Mouse (Mus musculus): ENCODE results near the gene Tmem214. TPM values are rescaled to one million over a fixed set of nuclear protein-coding genes. Genes with fewer than 3 reads are reported as not detected.
A peak's percentile ranks its signal among the peaks of the same experiment; 100 is the strongest.

Tmem214 gene
- total RNA-seq, 2 experiments from 2014 or later: 61.2 to 63.4 TPM

DNA sequence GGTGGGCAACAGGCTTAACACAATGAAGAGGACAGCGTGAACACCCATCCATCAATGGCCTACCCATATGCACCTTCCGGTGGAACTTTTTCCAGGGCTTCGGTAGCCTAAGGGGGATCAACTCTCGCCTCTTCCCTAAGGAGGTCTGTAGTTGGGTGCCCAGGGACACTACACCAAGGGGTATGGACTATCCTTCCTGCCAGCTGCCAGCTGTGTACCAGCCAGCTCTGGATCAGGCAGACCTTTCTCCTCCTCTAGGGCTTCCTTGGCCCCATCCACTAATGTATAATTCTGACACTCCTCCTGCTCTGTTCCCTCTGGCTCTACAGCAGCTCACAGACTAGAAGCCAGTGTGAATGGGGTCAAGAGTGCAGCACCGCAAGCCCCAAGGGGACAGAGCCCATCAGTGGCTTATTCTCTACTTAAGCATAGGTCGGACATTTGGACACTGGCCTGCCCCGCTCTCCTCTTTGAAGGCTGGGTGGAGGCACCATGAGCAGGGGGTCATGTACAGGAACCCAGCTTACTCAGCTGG lies 46.4 kb downstream of the Tmem214 start:
- DNase-seq (ENCODE audit: low spot score in 2 of 2): no peak

DNA sequence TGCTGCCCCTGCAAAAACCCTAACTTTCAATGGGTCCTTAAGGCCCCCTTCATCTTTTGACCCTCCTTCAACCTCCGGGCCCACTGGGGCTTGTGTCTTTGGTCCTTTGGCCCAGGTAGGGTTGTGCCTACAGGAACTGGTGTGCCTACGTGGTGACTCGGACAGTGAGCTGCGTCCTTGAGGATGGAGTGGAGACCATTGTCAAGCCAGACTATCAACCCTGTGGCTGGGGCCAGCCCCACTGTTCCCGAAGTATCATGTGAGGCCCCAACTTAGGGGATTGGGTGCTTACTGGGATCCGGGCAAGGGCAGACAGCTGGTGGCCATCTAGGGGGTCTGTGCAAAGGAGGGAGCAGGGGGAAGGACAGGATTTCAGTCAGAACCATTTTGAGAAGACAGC lies 47.0 kb downstream of the Tmem214 start:
- DNase-seq (ENCODE audit: low spot score in 2 of 2): no peak

DNA sequence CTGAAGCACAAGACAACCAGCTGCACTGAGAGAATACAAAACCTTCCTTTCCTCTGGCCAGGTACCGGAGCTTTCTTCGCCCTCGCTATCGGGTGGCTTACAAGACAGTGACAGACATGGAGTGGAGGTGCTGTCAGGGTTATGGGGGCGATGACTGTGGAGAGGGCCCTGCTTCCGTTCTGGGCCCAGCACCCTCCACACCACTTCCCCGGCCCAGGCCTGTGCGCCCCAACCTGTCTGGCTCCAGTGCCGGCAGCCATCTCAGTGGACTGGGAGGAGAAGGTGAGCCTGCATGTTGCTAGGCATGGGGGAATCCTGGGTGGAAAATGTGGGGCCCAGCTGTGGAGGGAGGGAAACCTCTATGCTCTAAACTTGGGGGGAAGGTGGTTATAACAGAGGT lies 47.6 kb downstream of the Tmem214 start:
- no peak for DNase-seq (ENCODE audit: low spot score in 2 of 2)

DNA sequence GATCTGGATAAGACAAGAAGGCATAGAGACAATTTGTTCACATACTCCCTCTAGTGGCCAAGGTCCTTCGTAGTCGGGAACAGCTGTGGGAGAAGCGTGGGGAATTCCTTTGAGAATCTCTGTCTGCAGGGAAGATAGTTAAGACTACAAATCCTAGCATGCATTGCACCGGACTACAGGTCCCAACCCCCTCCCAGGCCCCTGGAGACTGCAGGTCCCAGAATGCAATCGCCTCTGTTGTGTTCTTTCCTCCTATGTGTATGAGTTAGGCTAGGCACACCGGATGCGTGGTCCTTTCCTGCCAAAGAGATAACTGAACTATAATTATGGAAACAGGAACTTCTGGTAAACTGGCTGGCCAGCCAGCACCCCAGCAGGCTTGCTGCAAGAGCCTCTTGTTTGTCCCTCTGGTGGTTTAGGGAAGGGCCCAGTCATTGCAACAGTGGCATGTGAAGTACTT lies 48.2 kb downstream of the Tmem214 start:
- DNase-seq (ENCODE audit: low spot score in 2 of 2): peak in 1 of 2 experiments; percentile 66

DNA sequence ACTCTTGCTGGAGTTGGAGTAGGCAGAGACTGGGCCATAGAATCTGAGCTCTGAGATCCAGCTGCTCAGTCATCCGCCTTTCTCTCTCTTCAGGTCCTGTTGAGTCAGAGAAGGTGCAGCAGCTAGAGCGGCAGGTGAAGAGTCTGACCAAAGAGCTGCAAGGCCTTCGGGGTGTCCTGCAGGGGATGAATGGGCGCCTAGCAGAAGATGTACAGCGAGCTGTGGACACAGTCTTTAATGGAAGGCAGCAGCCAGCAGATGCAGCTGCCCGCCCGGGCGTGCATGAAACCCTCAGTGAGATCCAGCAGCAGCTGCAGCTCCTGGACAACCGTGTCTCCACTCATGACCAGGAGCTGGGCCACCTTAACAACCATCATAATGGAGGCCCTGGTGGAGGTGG lies 49.0 kb downstream of the Tmem214 start:
- DNase-seq (ENCODE audit: low spot score in 2 of 2): no peak

DNA sequence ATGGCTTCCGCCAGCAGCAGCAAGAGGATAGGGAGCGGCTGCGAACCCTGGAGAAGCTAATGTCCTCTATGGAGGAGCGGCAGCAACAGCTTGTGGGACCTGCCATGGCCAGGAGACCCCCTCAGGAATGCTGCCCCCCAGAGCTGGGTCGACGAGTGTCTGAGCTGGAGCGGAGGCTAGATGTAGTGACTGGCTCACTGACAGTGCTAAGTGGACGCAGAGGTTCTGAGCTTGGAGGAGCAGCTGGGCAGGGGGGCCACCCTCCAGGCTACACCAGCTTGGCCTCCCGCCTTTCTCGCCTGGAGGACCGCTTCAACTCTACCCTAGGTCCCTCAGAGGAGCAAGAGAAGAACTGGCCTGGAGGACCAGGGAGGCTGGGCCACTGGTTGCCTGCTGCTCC lies 49.5 kb downstream of the Tmem214 start:
- DNase-seq (ENCODE audit: low spot score in 2 of 2): no peak

DNA sequence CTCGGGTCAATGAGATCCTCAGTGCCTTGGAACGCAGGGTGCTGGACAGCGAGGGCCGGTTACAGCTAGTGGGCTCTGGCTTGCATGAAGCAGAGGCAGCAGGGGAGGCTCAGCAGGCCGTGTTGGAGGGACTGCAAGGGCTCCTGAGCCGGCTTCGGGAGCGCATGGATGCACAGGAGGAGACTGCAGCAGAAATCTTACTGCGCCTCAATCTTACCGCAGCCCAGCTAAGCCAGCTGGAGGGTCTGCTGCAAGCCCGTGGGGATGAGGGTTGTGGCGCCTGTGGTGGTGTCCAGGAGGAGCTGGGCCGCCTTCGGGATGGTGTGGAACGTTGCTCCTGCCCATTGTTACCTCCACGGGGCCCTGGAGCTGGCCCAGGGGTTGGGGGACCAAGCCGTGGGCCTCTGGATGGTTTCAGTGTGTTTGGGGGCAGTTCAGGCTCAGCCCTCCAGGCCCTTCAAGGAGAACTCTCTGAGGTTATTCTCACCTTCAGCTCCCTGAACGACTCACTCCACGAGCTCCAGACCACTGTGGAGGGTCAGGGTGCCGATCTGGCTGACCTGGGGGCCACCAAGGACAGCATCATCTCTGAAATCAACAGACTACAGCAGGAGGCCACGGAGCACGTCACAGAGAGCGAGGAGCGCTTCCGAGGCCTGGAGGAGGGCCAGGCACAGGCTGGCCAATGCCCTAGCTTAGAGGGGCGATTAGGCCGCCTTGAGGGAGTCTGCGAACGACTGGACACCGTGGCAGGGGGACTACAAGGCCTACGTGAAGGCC lies 50.3 kb downstream of the Tmem214 start:
- DNase-seq (ENCODE audit: low spot score in 2 of 2): no peak

DNA sequence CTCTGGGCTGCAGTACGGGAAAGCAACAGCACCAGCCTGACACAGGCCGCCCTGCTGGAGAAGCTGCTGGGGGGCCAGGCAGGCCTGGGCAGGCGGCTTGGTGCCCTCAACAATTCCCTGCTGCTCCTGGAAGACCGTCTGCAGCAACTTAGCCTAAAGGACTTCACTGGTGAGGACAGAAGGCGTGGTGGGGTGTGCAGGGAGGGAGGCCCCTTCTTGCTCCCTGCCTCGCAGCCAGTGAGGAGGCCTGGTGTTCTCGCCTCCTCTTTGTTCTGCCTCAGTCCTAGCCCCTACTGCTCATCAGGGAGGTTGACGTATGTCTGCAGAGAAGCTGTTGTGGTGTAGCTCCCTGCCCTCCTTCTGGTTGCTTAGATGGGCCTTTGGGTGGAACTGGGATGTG lies 50.9 kb downstream of the Tmem214 start:
- DNase-seq (ENCODE audit: low spot score in 2 of 2): no peak

DNA sequence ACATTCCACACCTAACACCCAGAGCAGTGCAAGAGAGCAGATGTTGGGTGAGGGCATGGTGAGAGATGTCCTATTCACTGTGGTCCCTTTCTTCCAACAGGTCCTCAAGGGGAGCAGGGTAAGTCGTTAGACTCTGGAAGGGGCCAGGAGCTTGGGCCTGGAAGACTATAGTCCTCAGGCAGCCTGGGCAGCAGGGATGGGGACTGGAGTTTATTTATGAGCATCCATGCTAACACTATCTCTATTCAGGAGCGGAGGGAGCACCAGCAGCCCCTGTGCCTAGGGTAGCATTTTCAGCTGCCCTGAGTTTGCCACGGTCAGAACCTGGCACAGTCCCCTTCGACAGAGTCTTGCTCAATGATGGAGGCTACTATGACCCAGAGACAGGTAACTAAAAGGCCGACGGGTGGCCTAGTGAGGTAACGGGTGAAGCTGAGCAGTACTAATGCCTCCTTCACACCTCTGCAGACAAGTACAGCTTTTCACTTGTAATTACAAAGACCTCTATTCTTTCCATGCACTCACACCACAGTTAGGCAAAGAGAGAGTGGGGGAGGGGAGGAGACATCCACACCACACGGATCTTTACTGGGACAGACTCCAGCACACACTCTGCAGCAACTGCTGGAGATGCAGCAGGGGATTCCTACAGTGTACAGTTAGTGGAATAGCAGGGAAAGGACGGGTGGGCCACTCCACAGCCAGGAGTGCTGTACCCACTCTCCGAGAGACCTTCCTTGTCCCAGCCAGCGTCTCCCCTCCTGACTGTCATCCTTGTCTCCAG lies 52.2 kb downstream of the Tmem214 start:
- no peak for DNase-seq (ENCODE audit: low spot score in 2 of 2)

DNA sequence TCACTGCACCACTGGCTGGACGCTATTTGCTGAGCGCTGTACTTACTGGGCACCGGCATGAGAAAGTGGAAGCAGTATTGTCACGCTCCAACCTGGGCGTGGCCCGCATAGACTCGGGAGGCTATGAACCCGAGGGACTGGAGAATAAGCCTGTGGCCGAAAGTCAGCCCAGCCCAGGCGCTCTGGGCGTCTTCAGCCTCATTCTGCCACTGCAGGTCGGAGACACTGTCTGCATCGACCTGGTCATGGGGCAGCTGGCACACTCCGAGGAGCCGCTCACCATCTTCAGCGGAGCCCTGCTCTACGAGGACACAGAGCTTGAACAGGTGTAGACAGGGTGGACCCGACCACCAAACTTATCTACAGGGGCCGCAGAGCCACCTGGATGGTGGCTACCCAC lies 52.8 kb downstream of the Tmem214 start:
- no peak for DNase-seq (ENCODE audit: low spot score in 2 of 2)

DNA sequence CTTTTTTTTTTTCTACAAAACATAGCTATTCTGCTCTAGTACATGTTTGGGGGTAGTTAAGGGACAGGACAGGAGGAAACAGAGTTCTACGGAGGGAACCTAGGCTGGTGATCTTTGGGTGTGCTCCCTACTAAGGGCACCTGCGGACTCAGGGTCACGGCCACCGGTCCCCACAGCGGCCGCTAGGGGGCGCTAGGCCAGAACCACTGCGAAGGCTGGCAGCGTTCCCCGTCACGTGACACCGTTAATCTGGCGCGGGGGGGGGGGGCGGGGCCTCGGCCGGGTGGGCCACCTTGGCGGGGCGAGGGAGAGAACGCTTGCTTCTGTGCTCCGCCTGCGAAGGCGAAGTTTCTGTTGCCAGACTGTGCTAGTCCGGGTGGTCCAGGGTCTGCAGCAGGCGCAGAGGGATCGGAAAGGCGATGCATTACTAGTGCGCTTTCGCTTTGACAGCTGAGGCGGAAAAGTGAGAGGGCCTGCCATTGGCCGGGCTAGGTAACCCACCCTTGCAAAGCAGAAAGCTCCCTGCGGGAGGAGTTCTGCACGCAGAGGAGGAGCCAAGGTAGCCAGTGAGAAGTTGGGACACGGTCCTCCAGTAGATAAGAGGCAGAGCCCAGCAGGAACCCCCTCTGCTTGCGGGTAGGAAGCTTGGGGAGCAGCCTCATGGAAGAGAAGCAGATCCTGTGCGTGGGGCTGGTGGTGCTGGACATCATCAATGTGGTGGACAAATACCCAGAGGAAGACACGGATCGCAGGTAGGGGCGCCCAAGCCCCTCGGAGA lies 53.6 kb downstream of the Tmem214 start, which contains the start of gene Khk:
Gene Khk (plus strand): TSS at position 176 of the 778 bp plus-strand sequence.
- DNase-seq (ENCODE audit: low spot score in 2 of 2): peak; percentile 83 to 93

DNA sequence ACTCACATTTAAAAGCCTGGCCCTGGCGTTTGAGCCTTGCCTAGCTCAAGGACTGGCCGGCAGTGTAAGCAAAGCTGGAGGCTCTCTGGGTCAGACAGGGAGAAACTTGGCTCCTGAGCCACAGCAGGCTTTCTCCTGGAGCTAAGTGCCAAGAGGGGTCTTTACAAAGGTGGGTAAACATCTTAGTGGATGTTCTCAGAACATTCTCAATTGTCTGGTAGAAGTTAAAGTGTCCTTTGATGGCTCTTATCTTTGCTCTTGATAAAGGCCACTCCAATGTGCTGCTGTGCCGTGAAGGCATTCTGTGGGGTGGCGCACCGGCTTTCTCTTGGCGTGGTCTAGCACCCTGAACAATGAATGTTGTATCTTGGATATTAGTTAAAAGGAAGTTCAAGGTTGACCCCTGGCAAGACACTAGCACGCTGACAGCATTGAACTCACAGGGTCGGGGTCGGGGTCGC lies 54.8 kb downstream of the Tmem214 start:
- no peak for DNase-seq (ENCODE audit: low spot score in 2 of 2)

DNA sequence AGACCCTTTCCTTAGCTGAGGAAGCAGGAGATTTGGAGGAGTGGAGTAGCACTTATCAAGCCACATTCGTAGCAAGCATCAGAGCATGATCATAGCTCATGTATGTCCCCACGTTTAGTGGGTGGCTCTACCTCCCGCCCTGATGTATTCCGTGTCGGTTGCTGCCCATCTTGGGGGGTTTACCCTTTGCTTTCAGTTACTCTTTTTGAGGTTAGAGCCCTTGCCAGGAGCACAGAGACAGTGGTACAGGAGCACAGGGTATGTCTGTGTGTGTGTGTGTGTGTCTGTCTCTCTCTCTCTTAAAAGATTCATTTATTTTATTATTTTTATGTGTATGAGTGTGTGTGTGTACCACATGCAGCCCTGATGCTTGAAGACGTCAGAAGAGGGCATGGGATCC lies 55.3 kb downstream of the Tmem214 start:
- no peak for DNase-seq (ENCODE audit: low spot score in 2 of 2)

DNA sequence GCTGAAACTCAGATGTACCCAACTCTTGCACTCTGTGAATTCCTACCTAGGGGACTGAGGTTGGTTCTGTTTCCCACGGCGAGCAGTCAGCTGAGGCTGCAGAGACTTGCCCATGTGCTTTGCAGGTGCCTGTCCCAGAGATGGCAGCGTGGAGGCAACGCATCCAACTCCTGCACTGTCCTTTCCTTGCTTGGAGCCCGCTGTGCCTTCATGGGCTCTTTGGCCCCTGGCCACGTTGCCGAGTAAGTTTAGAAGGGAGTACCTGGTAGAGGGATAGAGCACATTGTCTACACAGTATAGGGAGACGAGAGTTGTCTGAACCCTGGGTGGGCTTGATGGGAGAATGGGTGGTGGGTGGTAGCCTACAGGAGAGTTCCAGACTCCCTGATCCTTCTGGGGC lies 56.8 kb downstream of the Tmem214 start:
- no peak for DNase-seq (ENCODE audit: low spot score in 2 of 2)

DNA sequence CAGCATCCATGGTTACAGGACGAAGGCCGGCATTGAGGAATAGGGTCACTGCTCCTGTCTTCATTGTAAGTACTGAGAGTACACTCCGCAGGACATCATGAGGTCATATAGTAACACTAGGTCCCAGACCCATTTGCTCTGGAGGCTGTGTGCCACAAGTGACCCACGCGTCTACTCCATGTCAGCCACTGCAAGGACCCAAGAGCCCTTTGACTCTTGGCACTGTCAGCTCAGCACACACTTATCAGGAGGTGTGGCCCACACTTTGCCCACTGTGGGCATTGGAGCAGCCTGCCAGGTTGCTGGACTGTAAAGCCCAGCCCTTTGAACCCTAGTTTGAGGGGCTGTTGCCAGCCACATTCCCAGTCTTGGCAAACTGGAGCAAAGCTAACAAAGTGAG lies 57.4 kb downstream of the Tmem214 start:
- no peak for DNase-seq (ENCODE audit: low spot score in 2 of 2)

DNA sequence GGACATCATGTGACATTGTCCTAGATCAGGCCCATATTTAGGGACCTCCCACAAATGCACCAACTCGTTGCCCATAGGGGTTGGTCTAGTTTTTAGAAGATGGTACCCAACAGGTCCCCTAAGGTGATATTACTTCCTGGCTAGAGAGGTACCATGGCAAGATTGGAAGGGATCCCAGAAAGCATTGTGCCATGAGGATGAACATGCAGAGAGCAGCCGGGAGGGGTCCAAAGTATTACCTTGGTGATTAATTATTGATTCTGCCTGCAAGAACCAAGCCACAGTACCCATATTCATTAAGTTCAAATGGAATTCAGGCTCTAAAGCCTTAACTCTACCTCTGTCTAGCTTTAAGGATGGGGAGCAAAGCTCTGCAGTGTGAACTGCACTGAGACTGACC lies 58.3 kb downstream of the Tmem214 start:
- DNase-seq (ENCODE audit: low spot score in 2 of 2): no peak

DNA sequence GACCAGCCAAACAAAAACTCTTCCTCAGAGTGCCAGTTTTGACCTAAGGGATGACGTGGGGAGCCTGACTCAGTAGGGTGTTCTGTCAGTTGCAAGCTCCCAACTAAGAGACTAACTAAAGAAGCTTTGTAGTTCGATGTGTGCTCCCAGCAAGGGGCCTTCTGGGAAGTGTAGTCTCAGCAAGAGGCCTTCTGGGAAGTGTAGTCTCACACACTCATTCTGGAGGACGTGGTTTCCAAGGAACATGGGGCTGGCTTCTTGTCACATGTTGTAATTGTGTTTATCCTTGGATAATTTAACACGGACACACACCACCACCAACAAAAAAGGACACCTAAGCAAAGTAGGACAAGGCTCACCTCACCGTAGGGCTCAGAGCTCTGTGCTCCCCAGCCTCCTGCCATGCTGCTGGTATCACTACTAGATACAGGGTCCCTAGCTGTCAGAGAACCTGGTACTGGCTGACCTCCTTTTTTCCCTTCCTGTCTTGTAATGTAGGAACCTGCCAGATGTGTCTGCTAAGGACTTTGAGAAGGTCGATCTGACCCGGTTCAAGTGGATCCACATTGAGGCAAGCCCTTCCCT lies 60.2 kb downstream of the Tmem214 start:
- DNase-seq (ENCODE audit: low spot score in 2 of 2): no peak

Data from adrenal gland, postnatal 4 days (tissue).